Mouse (Mus musculus) bone marrow macrophage, adult 2 months (primary cell): ENCODE data around the gene BC049715.
A peak's percentile ranks its signal among the peaks of the same experiment; 100 is the strongest.

Experiments
- CTCF ChIP-seq: IDR thresholded peaks from 2 replicates; pipeline ENCODE4 v1.5.1; 2012; ENCODE audit warnings: low read depth, mild to moderate bottlenecking, low read length, moderate library complexity
- POLR2A ChIP-seq: IDR thresholded peaks from 2 replicates; pipeline ENCODE4 v1.6.1; 2012; ENCODE audit warnings: mild to moderate bottlenecking, low read depth, low read length, borderline replicate concordance

GRCm38 (mm10) chr6:136847790-136848189, 20.4 kb downstream of the BC049715 start:
- TF ChIP-seq POLR2A (no peak), CTCF (peak; percentile 90)
